Mouse (Mus musculus) ES-Bruce4 (cell line): ENCODE measurements at regions not wholly inside any gene's neighbourhood (a gene's known extent, or its start where the extent isn't known, plus 50 kb on each side); places are given as distances from the start of the nearest gene placed in this dataset.

Experiments used
- H3K27ac ChIP-seq: 2 replicates; pipeline ENCODE4 v1.5.1; 2012; ENCODE audit warnings: low read length, inconsistent platforms; ENCODE audit not compliant: insufficient read depth
- H3K27me3 ChIP-seq: 2 replicates; pipeline ENCODE4 v1.6.1; 2012; ENCODE audit warnings: mild to moderate bottlenecking, low read length, inconsistent platforms; ENCODE audit not compliant: control insufficient read depth, poor library complexity, insufficient read depth, severe bottlenecking
- H3K36me3 ChIP-seq: 2 replicates; pipeline ENCODE4 v1.6.1; 2012; ENCODE audit warnings: inconsistent platforms, mild to moderate bottlenecking, low read length, moderate library complexity; ENCODE audit not compliant: control insufficient read depth, poor library complexity, insufficient read depth, severe bottlenecking
- H3K4me1 ChIP-seq: one replicate; pipeline ENCODE4 v1.8.1; 2011; ENCODE audit warnings: low read length; ENCODE audit not compliant: control insufficient read depth, insufficient read depth
- H3K4me3 ChIP-seq: 2 replicates; pipeline ENCODE4 v1.5.1; 2011; ENCODE audit warnings: low read depth, mild to moderate bottlenecking, low read length
- H3K9ac ChIP-seq: 2 replicates; pipeline ENCODE4 v1.6.1; 2012; ENCODE audit warnings: low read depth, mild to moderate bottlenecking, inconsistent platforms; ENCODE audit not compliant: poor library complexity, severe bottlenecking
- H3K9me3 ChIP-seq: replicated peaks from 2 replicates; pipeline ENCODE4 v1.6.1; 2012; ENCODE audit warnings: mild to moderate bottlenecking, low read length, inconsistent platforms; ENCODE audit not compliant: control insufficient read depth, poor library complexity, insufficient read depth, severe bottlenecking
- CTCF ChIP-seq: IDR thresholded peaks from one replicate; pipeline ENCODE4 v1.8.1; 2011; ENCODE audit warnings: low read depth, low read length
- EP300 ChIP-seq: IDR thresholded peaks from 2 replicates; pipeline ENCODE4 v1.6.1; 2011; ENCODE audit warnings: low read depth, low read length; ENCODE audit not compliant: insufficient read depth
- POLR2A ChIP-seq: IDR thresholded peaks from one replicate; pipeline ENCODE4 v1.8.1; 2011; ENCODE audit warnings: low read length; ENCODE audit not compliant: insufficient read depth

- TF ChIP-seq POLR2A (no peak), CTCF (no peak), EP300 (peak; percentile 98)
- Histone ChIP-seq H3K27ac (peak overlapping the region; percentile 98), H3K4me3 (no peak overlapping the region), H3K9me3 (peaks cover 23% of the 10 kb centered on the region), H3K9ac (no peak overlapping the region), H3K27me3 (no peaks in the 10 kb centered on the region), H3K4me1 (no peaks in the 10 kb centered on the region), H3K36me3 (no peaks in the 10 kb centered on the region)
These were observed 298.4 kb upstream of the Cox7c start for GRCm38 (mm10) chr13:86344922-86345694.

DNA sequence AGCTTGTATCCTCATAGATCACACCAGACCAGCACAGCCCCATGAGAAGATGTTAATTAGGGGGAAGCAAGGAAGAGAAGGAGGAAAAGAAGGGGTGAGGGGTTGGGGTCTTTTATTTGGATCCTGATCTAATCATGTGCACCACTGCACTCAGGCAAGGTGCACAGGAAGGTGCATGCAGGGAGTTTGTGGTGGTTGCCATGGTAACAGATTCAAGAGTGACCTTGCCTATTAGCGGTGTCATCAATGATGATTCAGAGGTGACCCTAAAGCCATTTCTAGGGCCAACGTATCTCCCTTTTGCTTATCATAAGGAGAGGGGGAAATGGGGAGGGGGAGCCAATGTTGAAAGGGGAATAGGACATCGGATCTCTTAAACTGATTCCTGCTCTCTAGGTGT lies 289.8 kb upstream of the Cox7c start:
- H3K9ac ChIP-seq: no peak overlapping the region
- no peak overlapping the region for H3K27ac ChIP-seq
- no peaks in the 10 kb centered on the region for H3K4me1 ChIP-seq
- no peak for TF ChIP-seq CTCF
- no peak for TF ChIP-seq POLR2A
- TF ChIP-seq EP300: no peak
- no peaks in the 10 kb centered on the region for H3K9me3 ChIP-seq
- no peaks in the 10 kb centered on the region for H3K36me3 ChIP-seq
- H3K27me3 ChIP-seq: no peaks in the 10 kb centered on the region
- no peak overlapping the region for H3K4me3 ChIP-seq
